Mouse (Mus musculus): Measurements from ENCODE around the gene Mthfs. TPM values are rescaled to one million over a fixed set of nuclear protein-coding genes. Genes with fewer than 3 reads are reported as not detected.
"Not testable (repeated sequence)": the region's sequence is repeated elsewhere in the genome, so short reads cannot be mapped to it uniquely, and the experiment has no call there.

Mthfs gene
- polyA plus RNA-seq, 1 experiment from 2014 or later = 25.2 TPM

DNA sequence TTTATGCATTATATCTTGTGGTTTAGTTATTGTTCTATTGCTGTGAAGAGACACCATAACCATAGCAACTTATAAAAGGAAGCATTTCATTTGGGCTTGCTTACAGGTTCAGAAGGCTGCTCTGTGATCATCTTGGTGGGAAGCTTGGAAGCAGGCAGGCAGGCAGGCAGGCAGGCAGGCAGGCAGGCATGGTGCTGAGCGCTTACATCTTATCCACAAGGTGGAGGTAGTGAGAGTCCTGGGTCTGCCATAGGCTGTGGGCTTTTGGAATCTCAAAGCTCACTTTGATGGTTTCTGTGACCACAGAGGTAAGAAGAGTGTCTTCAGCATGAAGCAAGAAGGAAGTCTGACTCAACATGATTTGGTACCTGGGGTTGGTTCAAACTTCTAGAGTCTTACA is 2.0 kb downstream of the Mthfs start:
- H3K4me2 ChIP-seq (replicated peaks); ATAC-seq (ENCODE audit: insufficient number of reproducible peaks, insufficient read depth, low FRiP score, low TSS enrichment): not testable (repeated sequence)
- 47% methylated on average over 1 of the region's 1 CpGs for whole genome bisulfite sequencing

GRCm38 (mm10) chr9:89218174-89218573 is 7.7 kb downstream of the Mthfs start:
- WGBS = 76% methylated on average over 4 of the region's 4 CpGs
- H3K9me3 ChIP-seq; ATAC-seq (ENCODE audit: insufficient number of reproducible peaks, insufficient read depth, low FRiP score, low TSS enrichment); H3K36me3 ChIP-seq; H3K4me2 ChIP-seq (replicated peaks); H3K4me3 ChIP-seq; H3K9ac ChIP-seq; H3K27me3 ChIP-seq; H3K4me1 ChIP-seq; H3K27ac ChIP-seq: not testable (repeated sequence)

More for the DNA sequence above, 2.0 kb downstream of the Mthfs start:
- not testable (repeated sequence) for H3K4me1 ChIP-seq, H3K36me3 ChIP-seq, H3K27ac ChIP-seq, H3K9me3 ChIP-seq, H3K4me3 ChIP-seq, H3K27me3 ChIP-seq, H3K9ac ChIP-seq

- not testable (repeated sequence) for H3K27me3 ChIP-seq; ATAC-seq (ENCODE audit: insufficient number of reproducible peaks, insufficient read depth, low FRiP score, low TSS enrichment)
- 95% methylated on average over 3 of the region's 4 CpGs for WGBS
These were observed 9.2 kb downstream of the Mthfs start for GRCm38 (mm10) chr9:89219668-89220067.

GRCm38 (mm10) chr9:89220704-89221287 is 10.3 kb downstream of the Mthfs start:
- not testable (repeated sequence) for H3K4me3 ChIP-seq; H3K36me3 ChIP-seq; ATAC-seq (ENCODE audit: insufficient number of reproducible peaks, insufficient read depth, low FRiP score, low TSS enrichment); H3K9me3 ChIP-seq; H3K27ac ChIP-seq; H3K4me1 ChIP-seq; H3K27me3 ChIP-seq; H3K9ac ChIP-seq; H3K4me2 ChIP-seq (replicated peaks)
- 85% methylated on average over 6 of the region's 6 CpGs for WGBS

More at GRCm38 (mm10) chr9:89219668-89220067, 9.2 kb downstream of the Mthfs start:
- not testable (repeated sequence) for H3K9ac ChIP-seq; H3K4me1 ChIP-seq; H3K27ac ChIP-seq; H3K4me2 ChIP-seq (replicated peaks); H3K4me3 ChIP-seq; H3K9me3 ChIP-seq; H3K36me3 ChIP-seq

- Histone ChIP-seq H3K4me2 (replicated peaks) (no peak overlapping the region), H3K4me1 (no peaks in the 10 kb centered on the region), H3K27me3 (no peaks in the 10 kb centered on the region), H3K27ac (no peak overlapping the region), H3K4me3 (no peak overlapping the region), H3K9me3 (no peaks in the 10 kb centered on the region), H3K36me3 (no peaks in the 10 kb centered on the region), H3K9ac (no peak overlapping the region)
- WGBS = 54% methylated on average over 4 of the region's 4 CpGs
- ATAC-seq (ENCODE audit: insufficient number of reproducible peaks, insufficient read depth, low FRiP score, low TSS enrichment) = no peak
These were observed 15.6 kb downstream of the Mthfs start for GRCm38 (mm10) chr9:89226071-89226470.

- no peak overlapping the region for H3K4me3 ChIP-seq
- no peaks in the 10 kb centered on the region for H3K4me1 ChIP-seq
- H3K9me3 ChIP-seq = no peaks in the 10 kb centered on the region
- H3K27me3 ChIP-seq = no peaks in the 10 kb centered on the region
- ATAC-seq (ENCODE audit: insufficient number of reproducible peaks, insufficient read depth, low FRiP score, low TSS enrichment) = no peak
- WGBS = 85% methylated on average over 7 of the region's 7 CpGs
- no peaks in the 10 kb centered on the region for H3K36me3 ChIP-seq
- H3K9ac ChIP-seq = no peak overlapping the region
- H3K27ac ChIP-seq = no peak overlapping the region
- H3K4me2 ChIP-seq (replicated peaks) = no peak overlapping the region
These were observed 17.6 kb downstream of the Mthfs start for GRCm38 (mm10) chr9:89228122-89228521.

- 78% methylated on average over 2 of the region's 2 CpGs for WGBS
- not testable (repeated sequence) for H3K27me3 ChIP-seq; ATAC-seq (ENCODE audit: insufficient number of reproducible peaks, insufficient read depth, low FRiP score, low TSS enrichment)
These were observed 20.5 kb downstream of the Mthfs start for GRCm38 (mm10) chr9:89230897-89231497.

DNA sequence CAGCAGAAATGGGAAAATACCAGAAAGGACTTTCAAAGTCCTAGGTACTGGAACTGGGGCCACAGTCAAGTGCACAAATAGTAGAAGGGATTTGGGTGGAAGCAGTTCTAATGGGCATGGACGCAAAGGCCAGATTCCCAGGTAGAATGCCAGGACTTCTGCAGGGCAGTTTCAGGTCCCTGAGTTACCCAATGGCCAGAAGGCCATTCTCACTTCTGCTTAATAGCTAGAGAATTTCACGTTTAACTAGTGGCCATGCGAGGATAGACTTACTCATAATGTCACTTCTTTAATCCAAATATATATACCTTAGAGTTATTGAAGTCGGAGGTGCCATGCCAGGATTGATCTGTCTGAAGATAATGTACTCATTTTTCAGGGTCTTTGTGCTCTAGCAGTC is 26.7 kb downstream of the Mthfs start:
- H3K9me3 ChIP-seq; H3K27ac ChIP-seq; ATAC-seq (ENCODE audit: insufficient number of reproducible peaks, insufficient read depth, low FRiP score, low TSS enrichment); H3K36me3 ChIP-seq; H3K27me3 ChIP-seq; H3K4me1 ChIP-seq; H3K4me3 ChIP-seq; H3K9ac ChIP-seq; H3K4me2 ChIP-seq (replicated peaks): not testable (repeated sequence)
- 89% methylated on average over 4 of the region's 4 CpGs for WGBS

More at GRCm38 (mm10) chr9:89230897-89231497, 20.5 kb downstream of the Mthfs start:
- not testable (repeated sequence) for H3K27ac ChIP-seq; H3K9me3 ChIP-seq; H3K4me1 ChIP-seq; H3K9ac ChIP-seq; H3K4me3 ChIP-seq; H3K36me3 ChIP-seq; H3K4me2 ChIP-seq (replicated peaks)

DNA sequence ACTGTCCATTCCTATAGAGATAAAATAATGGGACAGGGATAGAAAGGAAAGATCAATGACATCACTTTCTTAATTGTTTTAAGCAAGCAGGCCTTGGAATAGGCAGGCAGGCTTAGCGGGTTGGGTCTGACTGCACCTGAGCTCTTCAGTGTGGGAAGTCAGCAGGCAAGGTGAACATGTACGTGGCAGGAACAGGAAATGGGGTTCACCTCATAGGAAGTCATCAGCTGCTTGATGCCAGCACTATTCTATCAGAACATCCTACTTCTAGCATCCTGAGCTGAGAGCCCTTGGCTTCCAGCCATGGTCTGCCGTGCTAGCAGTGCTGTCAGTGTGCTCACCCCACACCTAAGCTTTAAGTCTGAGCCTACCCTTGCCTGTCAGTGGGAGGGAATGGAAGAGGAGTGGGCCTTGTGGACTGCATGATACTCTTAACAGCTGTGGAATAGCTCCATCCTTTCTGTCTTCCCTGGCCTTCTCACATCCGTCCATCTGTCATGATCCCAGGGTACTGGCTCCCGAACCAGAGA is 28.6 kb downstream of the Mthfs start:
- H3K9ac ChIP-seq; ATAC-seq (ENCODE audit: insufficient number of reproducible peaks, insufficient read depth, low FRiP score, low TSS enrichment); H3K36me3 ChIP-seq; H3K27me3 ChIP-seq; H3K27ac ChIP-seq; H3K4me3 ChIP-seq; H3K9me3 ChIP-seq; H3K4me1 ChIP-seq; H3K4me2 ChIP-seq (replicated peaks): not testable (repeated sequence)
- WGBS = 86% methylated on average over 4 of the region's 5 CpGs

DNA sequence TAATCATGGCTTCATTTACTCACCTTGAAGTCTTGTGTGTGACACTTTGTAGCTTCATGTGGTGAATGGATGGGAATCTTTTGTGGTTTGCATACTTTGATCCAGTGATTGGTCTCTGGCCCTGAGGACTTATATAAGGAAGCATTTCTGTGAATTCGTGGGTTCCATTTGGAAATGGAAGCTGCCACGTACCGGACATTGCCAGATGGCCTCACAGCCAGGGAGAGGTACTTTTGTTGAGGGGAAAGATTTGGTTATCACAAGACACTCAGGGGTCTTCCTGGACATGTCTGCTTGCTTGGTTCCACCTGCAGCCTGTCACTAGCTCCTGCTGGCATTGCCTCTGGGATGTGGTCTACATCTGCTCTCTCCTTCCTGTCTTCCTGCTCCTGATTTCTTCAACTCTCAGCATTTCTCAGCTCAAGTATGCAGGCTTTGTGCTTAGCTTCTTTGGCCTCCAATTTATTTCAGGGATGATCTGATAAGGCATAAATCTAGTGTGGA is 30.1 kb downstream of the Mthfs start:
- H3K36me3 ChIP-seq; H3K4me3 ChIP-seq; ATAC-seq (ENCODE audit: insufficient number of reproducible peaks, insufficient read depth, low FRiP score, low TSS enrichment); H3K9me3 ChIP-seq; H3K27me3 ChIP-seq; H3K9ac ChIP-seq; H3K27ac ChIP-seq; H3K4me1 ChIP-seq; H3K4me2 ChIP-seq (replicated peaks): not testable (repeated sequence)
- WGBS = 93% methylated on average over 3 of the region's 3 CpGs

DNA sequence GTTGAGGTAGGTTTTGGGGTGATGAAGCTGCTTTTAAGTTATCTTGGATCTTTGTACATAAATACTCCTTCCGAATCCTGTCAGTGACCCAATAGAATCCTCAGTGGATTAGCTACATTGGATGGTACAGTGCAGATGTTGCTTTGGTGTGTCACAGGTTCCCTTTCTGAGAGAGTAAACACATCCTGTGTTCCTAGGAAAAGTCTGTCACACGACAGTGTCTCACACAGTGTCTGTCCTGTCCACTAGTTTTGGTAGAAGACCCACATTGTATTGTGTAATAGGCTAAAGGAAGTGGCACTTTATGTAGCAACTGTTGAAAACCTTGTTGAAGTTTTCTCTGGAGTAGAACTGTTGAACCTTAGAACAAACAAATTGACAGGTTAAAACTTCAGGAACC is 42.9 kb downstream of the Mthfs start:
- Histone ChIP-seq H3K4me3 (no peak overlapping the region), H3K27ac (no peak overlapping the region), H3K4me1 (no peaks in the 10 kb centered on the region), H3K4me2 (replicated peaks) (no peak overlapping the region), H3K27me3 (no peaks in the 10 kb centered on the region), H3K36me3 (no peaks in the 10 kb centered on the region), H3K9me3 (no peaks in the 10 kb centered on the region), H3K9ac (no peak overlapping the region)
- no peak for ATAC-seq (ENCODE audit: insufficient number of reproducible peaks, insufficient read depth, low FRiP score, low TSS enrichment)
- WGBS = 87% methylated on average over 2 of the region's 2 CpGs

DNA sequence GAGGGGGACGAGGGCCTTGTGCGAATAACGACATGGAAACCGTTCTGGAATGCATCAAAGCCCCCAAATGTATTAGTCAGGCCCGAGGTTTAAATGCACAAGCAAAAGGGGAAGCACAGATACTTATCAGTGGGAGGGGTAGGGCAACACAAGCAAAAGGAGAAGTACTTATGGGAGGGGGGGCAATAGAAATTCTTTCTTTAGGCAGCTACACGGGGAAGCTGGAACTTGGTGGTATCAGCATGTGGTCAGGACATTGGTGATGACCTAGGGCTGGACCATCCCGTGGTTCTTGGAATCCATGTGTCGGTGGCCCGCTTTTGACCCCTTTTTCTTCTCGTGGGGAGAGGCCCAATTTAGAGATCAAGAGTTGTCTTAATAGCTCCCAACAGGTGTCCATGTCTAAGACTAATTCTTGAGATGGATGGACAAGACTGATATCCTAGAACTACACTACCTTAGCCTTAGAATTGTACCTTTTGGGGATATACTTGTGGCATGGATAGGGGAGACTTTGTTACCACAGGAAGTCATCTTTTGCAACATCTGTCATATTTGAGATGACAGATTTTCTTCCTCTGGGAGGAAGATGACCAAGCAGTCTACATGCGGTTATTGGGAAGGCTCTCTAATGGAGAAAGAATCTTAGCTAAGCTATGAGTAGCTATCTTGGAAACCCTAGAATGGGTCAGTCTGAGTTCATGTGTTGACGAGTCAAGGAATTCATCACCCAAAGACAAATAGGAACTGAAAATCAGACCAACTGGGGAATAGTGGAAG is 46.3 kb downstream of the Mthfs start:
- no peak overlapping the region for H3K27ac ChIP-seq
- H3K4me2 ChIP-seq (replicated peaks) = no peak overlapping the region
- H3K27me3 ChIP-seq = no peaks in the 10 kb centered on the region
- H3K4me1 ChIP-seq = no peaks in the 10 kb centered on the region
- H3K9ac ChIP-seq = no peak overlapping the region
- H3K9me3 ChIP-seq = no peaks in the 10 kb centered on the region
- no peak overlapping the region for H3K4me3 ChIP-seq
- H3K36me3 ChIP-seq = no peaks in the 10 kb centered on the region
- no peak for ATAC-seq (ENCODE audit: insufficient number of reproducible peaks, insufficient read depth, low FRiP score, low TSS enrichment)
- WGBS = 87% methylated on average over 12 of the region's 12 CpGs
